In the genomic region with DNA sequence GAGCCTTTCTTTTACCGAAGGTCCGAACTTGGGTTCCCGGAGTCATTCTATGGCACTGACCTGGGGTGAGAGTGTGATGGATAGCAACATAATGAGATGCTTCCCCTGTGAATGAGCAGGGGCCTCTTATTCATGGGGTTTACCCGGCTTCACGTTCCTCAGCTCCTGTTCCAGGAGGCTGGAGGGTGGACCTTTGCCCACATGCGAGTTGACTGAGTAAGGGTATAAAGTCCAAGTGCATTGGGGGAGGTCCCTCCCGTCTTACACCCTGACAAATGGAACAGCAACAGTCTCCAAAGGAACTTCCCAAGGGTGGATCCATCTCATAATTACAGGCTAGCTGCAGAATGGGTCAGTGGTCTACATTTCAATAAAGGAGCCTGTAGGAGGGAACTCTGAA, we compare ENCODE assay signal across 28 mouse cellular contexts. TPM values are rescaled to one million over a fixed set of nuclear protein-coding genes. Genes with fewer than 3 reads are reported as not detected.
DNase-seq lines count a peak whose midpoint lies in the region; ATAC-seq lines count a peak whose summit lies in the region.
"Had no signal": no experiment of that assay in that cellular context is flagged by ENCODE, and none has a peak within 500 bp of the region (broad histone marks: within the 10 kb centered on the region; RNA-seq: fewer than 3 reads in every experiment).

No protein-coding gene starts in this region.

- 60% methylated on average over 7 of the region's 7 CpGs for WGBS in kidney, embryonic 14.5 days
- 59% methylated on average over 7 of the region's 7 CpGs for WGBS in kidney, embryonic 15.5 days
- 56% methylated on average over 7 of the region's 7 CpGs for WGBS in hindbrain, embryonic 11.5 days

- H3K9me3 ChIP-seq in kidney, embryonic 14.5 days (ENCODE audit: control insufficient read depth, low read length): no peaks in the 10 kb centered on the region
- no peaks in the 10 kb centered on the region for H3K9me3 ChIP-seq in kidney, embryonic 15.5 days (replicated peaks)
- H3K9me3 ChIP-seq in hindbrain, embryonic 11.5 days (ENCODE audit: control insufficient read depth, low read length): no peaks in the 10 kb centered on the region
- H3K9me3 ChIP-seq: forebrain, embryonic 13.5 days; neural tube, embryonic 15.5 days had no signal

- H3K9ac ChIP-seq in kidney, embryonic 14.5 days (ENCODE audit: low read depth, low read length): no peak overlapping the region
- no peak overlapping the region for H3K9ac ChIP-seq in kidney, embryonic 15.5 days
- no peak overlapping the region for H3K9ac ChIP-seq in hindbrain, embryonic 11.5 days (ENCODE audit: low read depth, low read length)
- H3K9ac ChIP-seq: forebrain, embryonic 13.5 days; neural tube, embryonic 15.5 days had no signal

- peak; percentile 88 for DNase-seq in kidney, adult 11 months
- DNase-seq in kidney, postnatal 36 days: peak; percentile 84 to 92
- peak; percentile 76 for DNase-seq in yolk sac, embryonic 10.5 days (ENCODE audit: low spot score)
- no peak for DNase-seq in hindbrain, embryonic 11.5 days (ENCODE audit: low spot score)
- no peak for DNase-seq in urinary bladder, postnatal 14 days (ENCODE audit: low spot score)
- DNase-seq in cerebellum, postnatal 14 days: no peak
- DNase-seq: adrenal gland, adult 8-10 months; cerebellum, adult 18-20 months; cerebellum, postnatal 36 days; embryo, embryonic 11 days; gastrocnemius, postnatal 10 days; spleen, adult 18-20 months; thymus, postnatal 36 days had no signal

- no peak overlapping the region for H3K27ac ChIP-seq in kidney, embryonic 14.5 days (ENCODE audit: low read depth, low read length)
- H3K27ac ChIP-seq in kidney, embryonic 15.5 days: 0 out of 2 replicates have a peak overlapping the region, but pooled peaks have one; percentile 18
- H3K27ac ChIP-seq in hindbrain, embryonic 11.5 days (ENCODE audit: low read depth, low read length): no peak overlapping the region
- H3K27ac ChIP-seq: forebrain, embryonic 13.5 days; macrophage; neural tube, embryonic 15.5 days had no signal

- no peak for ATAC-seq in kidney, embryonic 14.5 days (ENCODE audit: low FRiP score, low TSS enrichment)
- peak; percentile 67; the same call in 1 of the 2 replicates for ATAC-seq in kidney, embryonic 15.5 days (replicated peaks; ENCODE audit: low FRiP score)
- no peak for ATAC-seq in hindbrain, embryonic 11.5 days (ENCODE audit: low FRiP score)
- ATAC-seq: activated CD4-positive, CD25-positive, alpha-beta regulatory T cell, adult 4 months; forebrain, embryonic 13.5 days; hindbrain, embryonic 16.5 days; lung, postnatal 0 days had no signal

- H3K36me3 ChIP-seq in kidney, embryonic 14.5 days (ENCODE audit: control insufficient read depth, insufficient read depth, low read length): no peaks in the 10 kb centered on the region
- H3K36me3 ChIP-seq in kidney, embryonic 15.5 days: no peaks in the 10 kb centered on the region
- H3K36me3 ChIP-seq in hindbrain, embryonic 11.5 days (ENCODE audit: control insufficient read depth, insufficient read depth, low read length): no peaks in the 10 kb centered on the region
- H3K36me3 ChIP-seq: neural tube, embryonic 15.5 days had no signal

- H3K4me2 ChIP-seq in kidney, embryonic 14.5 days (replicated peaks; ENCODE audit: low read depth, low read length): no peak overlapping the region
- no peak overlapping the region for H3K4me2 ChIP-seq in kidney, embryonic 15.5 days
- H3K4me2 ChIP-seq in hindbrain, embryonic 11.5 days (replicated peaks; ENCODE audit: low read depth, low read length): no peak overlapping the region
- H3K4me2 ChIP-seq: forebrain, embryonic 13.5 days; heart, embryonic 11.5 days; neural tube, embryonic 15.5 days had no signal

- H3K27me3 ChIP-seq in kidney, embryonic 14.5 days (ENCODE audit: control insufficient read depth, insufficient read depth, low read length): no peaks in the 10 kb centered on the region
- H3K27me3 ChIP-seq in kidney, embryonic 15.5 days: peaks cover 6% of the 10 kb centered on the region; the same call in 1 of the 2 replicates
- H3K27me3 ChIP-seq in hindbrain, embryonic 11.5 days (ENCODE audit: control insufficient read depth, insufficient read depth, low read length): no peaks in the 10 kb centered on the region
- H3K27me3 ChIP-seq: neural tube, embryonic 15.5 days had no signal

- H3K4me3 ChIP-seq in kidney, embryonic 14.5 days (ENCODE audit: low read length): no peak overlapping the region
- no peak overlapping the region for H3K4me3 ChIP-seq in kidney, embryonic 15.5 days (replicated peaks)
- no peak overlapping the region for H3K4me3 ChIP-seq in hindbrain, embryonic 11.5 days (ENCODE audit: low read depth, low read length)
- H3K4me3 ChIP-seq: forebrain, embryonic 13.5 days; neural tube, embryonic 15.5 days had no signal

- no peaks in the 10 kb centered on the region for H3K4me1 ChIP-seq in kidney, embryonic 14.5 days (ENCODE audit: control insufficient read depth, insufficient read depth, low read length)
- H3K4me1 ChIP-seq in kidney, embryonic 15.5 days: no peaks in the 10 kb centered on the region; the same call in 1 of the 2 replicates
- no peaks in the 10 kb centered on the region for H3K4me1 ChIP-seq in hindbrain, embryonic 11.5 days (replicated peaks; ENCODE audit: control insufficient read depth, insufficient read depth, low read length)
- H3K4me1 ChIP-seq: forebrain, embryonic 13.5 days had no signal

RNA-seq across cellular contexts. Expression of a gene that starts 23.8 kb away (rescaled TPM):
- polyA plus RNA-seq in kidney, embryonic 14.5 days (2014; fragmentation: Nextera tagmentation; extraction: Ambion mirVana): 0.22 and 0.36 TPM in 2 replicates
- polyA plus RNA-seq in kidney, embryonic 15.5 days (2015; fragmentation: Nextera tagmentation; extraction: Ambion mirVana): 1.2 and 1.7 TPM in 2 replicates
- 0.42 and 0.48 TPM in 2 replicates for polyA plus RNA-seq in hindbrain, embryonic 11.5 days (2014; fragmentation: Nextera tagmentation; extraction: Ambion mirVana)
- polyA plus RNA-seq: forebrain, embryonic 13.5 days; macrophage had no signal

RNA-seq across cellular contexts. Expression of a gene that starts 31.2 kb away (rescaled TPM):
- 24.7 and 33.3 TPM in 2 replicates for polyA plus RNA-seq in kidney, embryonic 14.5 days (2014; fragmentation: Nextera tagmentation; extraction: Ambion mirVana)
- 19.9 and 20.3 TPM in 2 replicates for polyA plus RNA-seq in kidney, embryonic 15.5 days (2015; fragmentation: Nextera tagmentation; extraction: Ambion mirVana)
- polyA plus RNA-seq in hindbrain, embryonic 11.5 days (2014; fragmentation: Nextera tagmentation; extraction: Ambion mirVana): not detected in 2 replicates
- polyA plus RNA-seq: activated CD4-positive, CD25-positive, alpha-beta regulatory T cell, adult 4 months; forebrain, embryonic 13.5 days; macrophage had no signal

RNA-seq across cellular contexts. Expression of a gene that starts 39.7 kb away (rescaled TPM):
- polyA plus RNA-seq in kidney, embryonic 14.5 days (2014; fragmentation: Nextera tagmentation; extraction: Ambion mirVana): not detected in 2 replicates
- polyA plus RNA-seq in kidney, embryonic 15.5 days (2015; fragmentation: Nextera tagmentation; extraction: Ambion mirVana): not detected in 2 replicates
- not detected in 2 replicates for polyA plus RNA-seq in hindbrain, embryonic 11.5 days (2014; fragmentation: Nextera tagmentation; extraction: Ambion mirVana)
- polyA plus RNA-seq: activated CD4-positive, CD25-positive, alpha-beta regulatory T cell, adult 4 months; embryonic facial prominence, embryonic 14.5 days; forebrain, embryonic 13.5 days; heart, embryonic 11.5 days; heart, postnatal 0 days; limb, embryonic 11.5 days; liver, adult 2 months; lung, postnatal 0 days; macrophage had no signal

RNA-seq across cellular contexts. Expression of a gene that starts 59.4 kb away (rescaled TPM):
- 0.43 and 0.69 TPM in 2 replicates for polyA plus RNA-seq in kidney, embryonic 14.5 days (2014; fragmentation: Nextera tagmentation; extraction: Ambion mirVana)
- polyA plus RNA-seq in kidney, embryonic 15.5 days (2015; fragmentation: Nextera tagmentation; extraction: Ambion mirVana): 0.32 and 0.43 TPM in 2 replicates
- polyA plus RNA-seq in hindbrain, embryonic 11.5 days (2014; fragmentation: Nextera tagmentation; extraction: Ambion mirVana): not detected in 2 replicates
- polyA plus RNA-seq: activated CD4-positive, CD25-positive, alpha-beta regulatory T cell, adult 4 months; embryonic facial prominence, embryonic 14.5 days; forebrain, embryonic 13.5 days; heart, embryonic 11.5 days; heart, postnatal 0 days; hindbrain, embryonic 16.5 days; liver, adult 2 months; liver, embryonic 16.5 days; lung, postnatal 0 days; macrophage; midbrain, postnatal 0 days; neural tube, embryonic 15.5 days had no signal

Comparison
In these comparisons a context has a peak if more than half of its experiments do, and no peak if none do; other contexts are left out.
1. DNase-seq: peak in kidney, adult 11 months (single experiment), kidney, postnatal 36 days (2 of 2) and yolk sac, embryonic 10.5 days (single experiment); none in hindbrain, embryonic 11.5 days (single experiment), urinary bladder, postnatal 14 days (single experiment) and cerebellum, postnatal 14 days (0 of 2).
2. RNA of a gene that starts 31.2 kb away (polyA plus RNA-seq): 24.7 to 33.3 TPM in kidney, embryonic 14.5 days and 19.9 to 20.3 TPM in kidney, embryonic 15.5 days; not detected in hindbrain, embryonic 11.5 days; every median in the first group is over 10 times any median in the second.